Mouse (Mus musculus): Measurements from ENCODE around the gene Tusc2. TPM values are rescaled to one million over a fixed set of nuclear protein-coding genes. Genes with fewer than 3 reads are reported as not detected.

The Tusc2 gene
- polyA plus RNA-seq, 1 experiment: 127 TPM

DNA sequence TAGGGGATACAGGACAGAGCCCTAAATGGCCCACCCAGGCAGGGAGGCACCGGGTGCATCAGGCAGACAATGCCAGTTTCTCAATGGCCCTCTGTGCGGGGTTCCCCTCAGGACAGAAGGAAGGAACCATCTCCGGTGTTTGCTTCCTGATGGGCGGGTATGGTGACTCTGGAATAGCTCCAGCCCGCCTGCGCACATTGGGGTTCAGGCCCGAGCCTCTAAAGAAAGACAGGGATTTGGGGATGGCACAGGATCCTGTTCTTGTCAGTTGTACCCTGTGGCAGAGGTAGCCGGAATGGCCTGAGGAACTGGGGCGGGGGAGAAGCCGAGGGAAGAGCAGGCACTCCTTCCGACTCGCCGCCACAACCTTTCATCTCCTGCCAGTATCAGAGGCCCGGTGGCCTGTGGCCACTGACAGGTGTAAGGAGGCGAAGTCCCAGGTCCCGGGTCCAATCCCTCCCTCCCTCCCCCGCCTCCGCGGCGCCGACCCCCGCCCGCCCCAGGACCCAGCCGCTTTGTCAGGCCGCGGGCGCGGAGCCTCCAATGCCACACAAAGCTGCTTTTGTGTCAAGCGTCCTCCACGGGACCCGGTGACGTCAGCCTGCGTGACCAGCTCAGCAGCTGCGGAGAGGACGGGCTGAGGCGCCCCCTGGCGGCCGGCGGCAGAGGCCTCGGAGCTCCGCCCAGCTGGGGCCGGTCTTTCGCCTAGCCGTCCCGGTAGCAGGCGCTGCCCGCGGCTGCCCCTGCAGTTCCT, 49.3 kb downstream of the Tusc2 start:
- H3K4me1 ChIP-seq (ENCODE audit: control insufficient read depth, insufficient read depth, low read length): peaks cover 9% of the 10 kb centered on the region
- peak overlapping the region; percentile 53 for H3K4me3 ChIP-seq (replicated peaks; ENCODE audit: insufficient read depth, low read depth, low read length)
- DNase-seq: peak; percentile 98 to 99
- H3K27ac ChIP-seq (ENCODE audit: insufficient read depth, low read length): peak overlapping the region; percentile 98
- WGBS: under 1% methylated on average over 48 of the region's 48 CpGs
- H3K27me3 ChIP-seq (ENCODE audit: control insufficient read depth, insufficient read depth, low read length): no peaks in the 10 kb centered on the region
- peak; percentile 90 for TF ChIP-seq POLR2A (IDR thresholded peaks at IDR 0.05; ENCODE audit: borderline replicate concordance, insufficient read depth, low read length)
- peak; percentile 80 for TF ChIP-seq CTCF (IDR thresholded peaks at IDR 0.05; ENCODE audit: borderline replicate concordance, insufficient read depth, low read depth, low read length)

GRCm38 (mm10) chr9:107612945-107613569, 50.0 kb downstream of the Tusc2 start:
- peak overlapping the region; percentile 52 for H3K4me3 ChIP-seq (replicated peaks; ENCODE audit: insufficient read depth, low read depth, low read length)
- H3K27ac ChIP-seq (ENCODE audit: insufficient read depth, low read length): peak overlapping the region; percentile 70; the same call in 1 of the 2 replicates
- 8% methylated on average over 12 of the region's 12 CpGs for WGBS
- no peak for TF ChIP-seq POLR2A (IDR thresholded peaks at IDR 0.05; ENCODE audit: borderline replicate concordance, insufficient read depth, low read length)
- no peak for TF ChIP-seq CTCF (IDR thresholded peaks at IDR 0.05; ENCODE audit: borderline replicate concordance, insufficient read depth, low read depth, low read length)
- no peak for DNase-seq
- H3K27me3 ChIP-seq (ENCODE audit: control insufficient read depth, insufficient read depth, low read length): no peaks in the 10 kb centered on the region
- peaks cover 9% of the 10 kb centered on the region for H3K4me1 ChIP-seq (ENCODE audit: control insufficient read depth, insufficient read depth, low read length)

GRCm38 (mm10) chr9:107615035-107615434, 52.0 kb downstream of the Tusc2 start:
- H3K27ac ChIP-seq (ENCODE audit: insufficient read depth, low read length): no peak overlapping the region
- 54% methylated on average over 4 of the region's 4 CpGs for WGBS

More at GRCm38 (mm10) chr9:107615035-107615434, 52.0 kb downstream of the Tusc2 start:
- H3K27me3 ChIP-seq (ENCODE audit: control insufficient read depth, insufficient read depth, low read length): no peaks in the 10 kb centered on the region
- H3K4me3 ChIP-seq (replicated peaks; ENCODE audit: insufficient read depth, low read depth, low read length): no peak overlapping the region
- TF ChIP-seq POLR2A (IDR thresholded peaks at IDR 0.05; ENCODE audit: borderline replicate concordance, insufficient read depth, low read length): no peak
- no peak for TF ChIP-seq CTCF (IDR thresholded peaks at IDR 0.05; ENCODE audit: borderline replicate concordance, insufficient read depth, low read depth, low read length)
- H3K4me1 ChIP-seq (ENCODE audit: control insufficient read depth, insufficient read depth, low read length): peaks cover 28% of the 10 kb centered on the region
- no peak for DNase-seq

Other genes starting within 250 kb of the Tusc2 start
- gene Hemk1, start 224.9 kb upstream of the Tusc2 start, polyA plus RNA-seq (2012; rRNA removed): 27.8 and 31.7 TPM in 2 replicates
- 44.9 and 52.5 TPM in 2 replicates for gene 6430571L13Rik, start 222.7 kb upstream of the Tusc2 start, polyA plus RNA-seq (2012; rRNA removed)
- 130 and 148 TPM in 2 replicates for gene Cacna2d2, start 163.6 kb upstream of the Tusc2 start, polyA plus RNA-seq (2012; rRNA removed)
- 44.3 and 44.6 TPM in 2 replicates for gene Tmem115, start 29.3 kb upstream of the Tusc2 start, polyA plus RNA-seq (2012; rRNA removed)
- gene Cyb561d2, start 21.1 kb upstream of the Tusc2 start, polyA plus RNA-seq (2012; rRNA removed): 21.2 and 21.5 TPM in 2 replicates
- 64.1 and 70.7 TPM in 2 replicates for gene Nprl2, start 21.0 kb upstream of the Tusc2 start, polyA plus RNA-seq (2012; rRNA removed)
- gene Zmynd10, start 16.0 kb upstream of the Tusc2 start, polyA plus RNA-seq (2012; rRNA removed): 1.6 and 2.3 TPM in 2 replicates
- 30.3 and 32.3 TPM in 2 replicates for gene Rassf1, start 11.7 kb upstream of the Tusc2 start, polyA plus RNA-seq (2012; rRNA removed)
- gene Hyal2, start 4.7 kb downstream of the Tusc2 start, polyA plus RNA-seq (2012; rRNA removed): 10.8 and 11.9 TPM in 2 replicates
- gene Hyal1, start 13.7 kb downstream of the Tusc2 start, polyA plus RNA-seq (2012; rRNA removed): 5.7 and 6.8 TPM in 2 replicates
- 19.5 and 21.6 TPM in 2 replicates for gene Naa80, start 15.6 kb downstream of the Tusc2 start, polyA plus RNA-seq (2012; rRNA removed)
- gene Hyal3, start 17.6 kb downstream of the Tusc2 start, polyA plus RNA-seq (2012; rRNA removed): 1.1 TPM in 2 replicates
- gene Ifrd2, start 24.4 kb downstream of the Tusc2 start, polyA plus RNA-seq (2012; rRNA removed): 20.2 and 23.4 TPM in 2 replicates
- 3.9 and 6.4 TPM in 2 replicates for gene Sema3b, start 46.0 kb downstream of the Tusc2 start, polyA plus RNA-seq (2012; rRNA removed)
- gene Gnai2, start 72.1 kb downstream of the Tusc2 start, polyA plus RNA-seq (2012; rRNA removed): 273 and 301 TPM in 2 replicates
- 145 and 152 TPM in 2 replicates for gene Slc38a3, start 106.3 kb downstream of the Tusc2 start, polyA plus RNA-seq (2012; rRNA removed)
- gene Gnat1, start 116.5 kb downstream of the Tusc2 start, polyA plus RNA-seq (2012; rRNA removed): 0.15 and 0.36 TPM in 2 replicates
- 30.4 and 31.8 TPM in 2 replicates for gene Sema3f, start 147.2 kb downstream of the Tusc2 start, polyA plus RNA-seq (2012; rRNA removed)
- gene Rbm5, start 207.7 kb downstream of the Tusc2 start, polyA plus RNA-seq (2012; rRNA removed): 126 and 129 TPM in 2 replicates

All from cerebellum, adult 2 months (tissue).